Comparison of ENCODE assay signal across 9 mouse cellular contexts in genomic region chr11:107794103-107794493, GRCm38 (mm10). TPM values are rescaled to one million over a fixed set of nuclear protein-coding genes. Genes with fewer than 3 reads are reported as not detected.
DNase-seq lines count a peak whose midpoint lies in the region; ATAC-seq and TF ChIP-seq lines count a peak whose summit lies in the region.
"Had no signal": no experiment of that assay in that cellular context is flagged by ENCODE, and none has a peak within 500 bp of the region (broad histone marks: within the 10 kb centered on the region; RNA-seq: fewer than 3 reads in every experiment).

No protein-coding gene starts in this region.

- no peak for TF ChIP-seq POLR2A in ES-Bruce4 (IDR thresholded peaks at IDR 0.05; ENCODE audit: insufficient read depth, low read length)
- no peak for TF ChIP-seq POLR2A in embryonic fibroblast, embryonic 13.5 days (IDR thresholded peaks at IDR 0.05; ENCODE audit: low read depth, low read length)

- H3K4me1 ChIP-seq in ES-Bruce4 (ENCODE audit: control insufficient read depth, insufficient read depth, low read length): no peaks in the 10 kb centered on the region
- H3K4me1 ChIP-seq in embryonic fibroblast, embryonic 13.5 days (ENCODE audit: control insufficient read depth, insufficient read depth, low read length): no peaks in the 10 kb centered on the region
- H3K4me1 ChIP-seq in kidney, postnatal 0 days (replicated peaks; ENCODE audit: insufficient read depth, low read length): peaks cover 23% of the 10 kb centered on the region

- H3K36me3 ChIP-seq in ES-Bruce4 (ENCODE audit: control insufficient read depth, insufficient read depth, low read length, poor library complexity, severe bottlenecking): no peaks in the 10 kb centered on the region
- no peaks in the 10 kb centered on the region for H3K36me3 ChIP-seq in kidney, postnatal 0 days (ENCODE audit: insufficient read depth, low read length)

- no peak overlapping the region for H3K27ac ChIP-seq in ES-Bruce4 (ENCODE audit: insufficient read depth, low read length)
- no peak overlapping the region for H3K27ac ChIP-seq in embryonic fibroblast, embryonic 13.5 days (ENCODE audit: insufficient read depth, low read length)
- H3K27ac ChIP-seq in kidney, postnatal 0 days: no peak overlapping the region

- TF ChIP-seq CTCF in ES-Bruce4 (IDR thresholded peaks at IDR 0.05; ENCODE audit: low read depth, low read length): no peak
- no peak for TF ChIP-seq CTCF in embryonic fibroblast, embryonic 13.5 days (IDR thresholded peaks at IDR 0.05; ENCODE audit: borderline replicate concordance, insufficient read depth, low read length)
- no peak for TF ChIP-seq CTCF in kidney, postnatal 0 days (IDR thresholded peaks at IDR 0.05; ENCODE audit: low read depth)

- no peak for TF ChIP-seq EP300 in ES-Bruce4 (IDR thresholded peaks at IDR 0.05; ENCODE audit: insufficient read depth, low read depth, low read length)

- intact Hi-C loops in gastrocnemius, postnatal 36 days (cut with DNase I): loop anchor here (5.0 kb wide), 1 partner anchor 52 kb away; no protein-coding TSS in a partner anchor

- peaks cover 9% of the 10 kb centered on the region for H3K27me3 ChIP-seq in ES-Bruce4 (ENCODE audit: control insufficient read depth, insufficient read depth, low read length, poor library complexity, severe bottlenecking)
- H3K27me3 ChIP-seq in kidney, postnatal 0 days (ENCODE audit: insufficient read depth, low read length): peaks cover 26% of the 10 kb centered on the region

- no peak for ATAC-seq in kidney, postnatal 0 days (replicated peaks; ENCODE audit: low FRiP score, low read depth)

- peak overlapping the region; percentile 98 for H3K4me2 ChIP-seq in kidney, postnatal 0 days (ENCODE audit: low read length)

- no peaks in the 10 kb centered on the region for H3K9me3 ChIP-seq in ES-Bruce4 (replicated peaks; ENCODE audit: control insufficient read depth, insufficient read depth, low read length, poor library complexity, severe bottlenecking)
- no peaks in the 10 kb centered on the region for H3K9me3 ChIP-seq in kidney, postnatal 0 days (replicated peaks; ENCODE audit: low read length)

- WGBS in kidney, postnatal 0 days: 0% methylated on average over 41 of the region's 41 CpGs

- DNase-seq in gastrocnemius, postnatal 10 days: peak; percentile 18
- no peak for DNase-seq in gastrocnemius, postnatal 36 days
- no peak for DNase-seq in kidney, postnatal 0 days (ENCODE audit: low spot score)
- DNase-seq in neural tube, embryonic 10.5 days (ENCODE audit: extremely low spot score, low spot score): peak; percentile 68
- DNase-seq in spleen, postnatal 14 days (ENCODE audit: low spot score in 2 of 2): no peak
- DNase-seq in frontal cortex, postnatal 14 days (ENCODE audit: low spot score in 2 of 2): no peak

- H3K9ac ChIP-seq in ES-Bruce4 (ENCODE audit: low read depth, poor library complexity, severe bottlenecking): peak overlapping the region; percentile 59
- H3K9ac ChIP-seq in kidney, postnatal 0 days (ENCODE audit: low read depth, low read length): peak overlapping the region; percentile 37; the same call in 1 of the 2 replicates

- H3K4me3 ChIP-seq in ES-Bruce4 (ENCODE audit: low read depth, low read length): peak overlapping the region; percentile 89
- peak overlapping the region; percentile 33 for H3K4me3 ChIP-seq in embryonic fibroblast, embryonic 13.5 days (ENCODE audit: insufficient read depth, low read length)
- H3K4me3 ChIP-seq in kidney, postnatal 0 days (replicated peaks; ENCODE audit: low read depth, low read length): peak overlapping the region; percentile 59

RNA-seq across cellular contexts. Expression of gene Cacng4, which starts 0.3 kb away (rescaled TPM):
- total RNA-seq in gastrocnemius, postnatal 10 days (2021): under 1 TPM; 0.75 to 0.95 TPM
- total RNA-seq in gastrocnemius, postnatal 36 days (2021): under 1 TPM in 1 of 2 experiments, not detected in 1; 0.08 TPM
- polyA plus RNA-seq in ES-Bruce4 (2011; ENCODE audit: insufficient read depth, insufficient read length, low read depth, missing spikeins): 0.96 and 1.5 TPM in 2 replicates
- polyA plus RNA-seq in embryonic fibroblast, embryonic 13.5 days (2011; ENCODE audit: insufficient read length, low read depth, missing spikeins): 0.51 TPM in 1 of 2 replicates, not detected in the other
- 0.74 and 1.3 TPM in 2 replicates for polyA plus RNA-seq in kidney, postnatal 0 days (2015; fragmentation: Nextera tagmentation; extraction: Ambion mirVana)
- total RNA-seq: CH12.LX had no signal

Comparison
In these comparisons a context has a peak if more than half of its experiments do, and no peak if none do; other contexts are left out.
1. DNase-seq: peak in gastrocnemius, postnatal 10 days (single experiment) and neural tube, embryonic 10.5 days (single experiment); none in gastrocnemius, postnatal 36 days (0 of 2), kidney, postnatal 0 days (single experiment), spleen, postnatal 14 days (0 of 2) and frontal cortex, postnatal 14 days (0 of 2).
2. H3K4me3 ChIP-seq: peak in every context shown above with its lines; median percentile 89 in ES-Bruce4; 59 in kidney, postnatal 0 days; 33 in embryonic fibroblast, embryonic 13.5 days.